Mouse (Mus musculus) liver, embryonic 13.5 days (tissue): ENCODE measurements around the gene Mgrn1. TPM values are rescaled to one million over a fixed set of nuclear protein-coding genes. Genes with fewer than 3 reads are reported as not detected.

Source experiments
- ATAC-seq: fragments of 200-750 bp; cut with Nextera tagmentation; 2 replicates; pipeline ENCODE4 v1.8.0; 2017; ENCODE audit warnings: low read depth, mild to moderate bottlenecking, moderate number of reproducible peaks, moderate library complexity
- DNase-seq: peaks from one replicate; pipeline ENCODE4 v3.0.0; 2022
- H3K27ac ChIP-seq: fragments of 300-500 bp; sonication (generic); 2 replicates; pipeline ENCODE4 v1.5.1; 2015; ENCODE audit warnings: moderate library complexity, mild to moderate bottlenecking, inconsistent platforms
- H3K27me3 ChIP-seq: fragments of 300-500 bp; sonication (generic); 2 replicates; pipeline ENCODE4 v1.6.1; 2015; ENCODE audit warnings: mild to moderate bottlenecking, inconsistent platforms
- H3K36me3 ChIP-seq: fragments of 300-500 bp; sonication (generic); 2 replicates; pipeline ENCODE4 v1.6.1; 2015; ENCODE audit warnings: mild to moderate bottlenecking, inconsistent platforms
- H3K4me1 ChIP-seq: fragments of 300-500 bp; sonication (generic); replicated peaks from 2 replicates; pipeline ENCODE4 v1.6.1; 2015; ENCODE audit warnings: inconsistent platforms
- H3K4me2 ChIP-seq: fragments of 300-500 bp; sonication (generic); 2 replicates; pipeline ENCODE4 v1.6.1; 2015; ENCODE audit warnings: inconsistent platforms, mild to moderate bottlenecking, moderate library complexity
- H3K4me3 ChIP-seq: fragments of 300-500 bp; sonication (generic); replicated peaks from 2 replicates; pipeline ENCODE4 v1.5.1; 2015; ENCODE audit warnings: mild to moderate bottlenecking, inconsistent platforms
- H3K9ac ChIP-seq: fragments of 300-500 bp; sonication (generic); 2 replicates; pipeline ENCODE4 v1.6.1; 2015; ENCODE audit warnings: mild to moderate bottlenecking, inconsistent platforms
- H3K9me3 ChIP-seq: fragments of 300-500 bp; sonication (generic); replicated peaks from 2 replicates; pipeline ENCODE4 v1.6.1; 2016; ENCODE audit warnings: inconsistent platforms
- WGBS: fragments of 180-500 bp; shearing (Covaris S2); methylation state at CpG from one replicate; pipeline ENCODE4 v1.1.7; 2015; ENCODE audit not compliant: insufficient replicate concordance; 5-methylcytosine and 5-hydroxymethylcytosine counted together
- polyA plus RNA-seq: library from polyadenylated mRNA; unstranded; fragments of >200 nt; fragmentation: Nextera tagmentation; extraction: Ambion mirVana; gene quantifications from 2 replicates; pipeline ENCODE4 v1.2.1, GENCODE M21; 2015

Gene Mgrn1
- 22.6 and 24.5 TPM in 2 replicates for polyA plus RNA-seq

DNA sequence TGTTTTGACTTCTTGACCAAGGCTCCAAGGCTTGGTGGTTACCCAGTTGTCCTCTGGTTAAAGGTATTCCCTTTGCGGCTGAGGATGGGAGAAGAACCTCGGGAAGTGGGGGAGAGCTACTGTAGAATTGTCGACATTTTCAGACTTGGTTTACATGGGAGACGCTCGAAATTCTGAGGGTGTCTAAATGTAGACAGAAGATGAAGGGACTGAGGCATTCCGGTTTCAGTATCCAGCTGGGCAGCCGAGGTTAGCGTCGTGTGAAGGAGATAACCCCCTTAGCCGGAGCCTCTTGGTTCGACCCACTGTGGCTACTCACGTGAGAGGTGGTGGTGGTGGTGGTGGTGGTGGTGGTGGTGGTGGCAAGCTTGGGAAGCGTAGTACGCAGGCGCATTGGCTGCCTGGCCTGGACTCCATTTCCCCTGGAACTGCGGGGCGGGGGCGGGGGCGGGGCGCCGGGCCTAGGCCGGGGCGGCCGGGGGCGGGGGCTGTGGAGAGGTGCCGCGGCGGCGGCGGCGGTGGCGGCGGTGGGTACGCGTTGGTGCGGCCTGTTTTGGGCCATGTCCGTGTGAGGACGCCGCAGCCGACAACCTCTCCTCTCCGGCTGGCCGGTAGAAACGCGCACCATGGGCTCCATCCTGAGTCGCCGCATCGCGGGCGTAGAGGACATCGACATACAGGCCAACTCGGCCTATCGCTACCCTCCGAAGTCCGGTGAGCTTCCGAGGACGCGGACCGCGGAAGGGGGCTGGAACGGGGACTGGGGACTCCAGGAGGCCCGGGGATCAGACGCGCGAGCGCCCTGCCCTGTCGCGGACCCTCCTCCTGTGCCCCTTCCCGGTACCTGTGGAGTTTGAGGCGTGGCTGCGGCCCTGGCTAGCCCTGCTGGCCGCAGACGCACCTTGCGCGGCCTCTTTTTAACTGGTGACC is at the start of gene Mgrn1:
Gene Mgrn1, plus strand, starts transcription at position 490 of the 930 bp plus-strand sequence.
- Histone ChIP-seq H3K27me3 (no peaks in the 10 kb centered on the region), H3K4me1 (peaks cover 57% of the 10 kb centered on the region), H3K9ac (peak within 1 kb of the TSS; percentile 86), H3K27ac (peak within 1 kb of the TSS; percentile 83), H3K4me2 (peak within 1 kb of the TSS; percentile 92), H3K9me3 (no peaks in the 10 kb centered on the region), H3K4me3 (peak within 1 kb of the TSS; percentile 81), H3K36me3 (no peaks in the 10 kb centered on the region)
- peak; percentile 84 for ATAC-seq
- peak; percentile 78 for DNase-seq
- WGBS = under 1% methylated on average over 60 of the region's 74 CpGs

DNA sequence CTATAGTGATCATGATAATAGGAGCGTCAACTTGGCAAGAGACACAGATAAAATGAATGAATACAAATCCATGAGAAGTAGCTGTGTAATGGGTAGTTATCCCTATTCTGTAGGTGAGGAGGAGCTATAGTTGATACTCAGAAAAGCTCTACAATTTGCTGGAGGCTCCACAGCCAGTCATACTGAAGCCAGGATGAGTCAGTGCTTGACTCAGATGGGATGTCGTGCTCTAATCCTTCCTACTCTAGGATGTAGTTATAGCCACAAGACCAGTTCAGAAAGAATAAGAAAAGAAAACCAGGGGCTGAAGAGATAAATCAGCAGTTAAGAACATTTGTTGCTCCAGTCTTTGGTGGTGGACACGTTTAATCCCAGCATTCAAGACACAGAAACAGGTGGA is 48.4 kb upstream of the Mgrn1 start:
- WGBS = 65% methylated on average over 3 of the region's 3 CpGs
- Histone ChIP-seq H3K9ac (no peak overlapping the region), H3K27ac (no peak overlapping the region), H3K4me3 (no peak overlapping the region), H3K36me3 (no peaks in the 10 kb centered on the region), H3K4me1 (no peaks in the 10 kb centered on the region), H3K9me3 (no peaks in the 10 kb centered on the region), H3K4me2 (no peak overlapping the region), H3K27me3 (0 out of 2 replicates have a peak, but pooled peaks cover 5% of the 10 kb centered on the region)
- ATAC-seq (no peak), DNase-seq (no peak)

DNA sequence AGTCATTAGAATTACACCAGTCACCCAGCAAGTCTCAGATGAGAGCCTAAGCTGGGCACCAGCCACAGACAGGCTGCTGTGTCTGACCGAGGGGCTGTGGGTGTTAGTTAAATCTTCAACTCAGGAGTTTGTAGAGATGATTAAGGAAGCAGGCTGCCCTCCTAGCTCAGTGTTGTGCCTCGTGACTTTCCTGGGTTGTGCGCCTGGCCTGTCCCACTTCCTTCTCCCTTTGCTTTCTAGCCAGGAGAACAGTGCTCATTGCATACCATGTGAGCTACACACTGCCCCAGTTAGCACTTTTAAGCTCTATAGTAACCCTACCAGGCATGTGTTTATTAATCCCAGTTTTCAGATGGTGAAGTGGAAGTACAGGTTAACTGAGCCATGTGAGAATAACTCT is 46.5 kb upstream of the Mgrn1 start:
- H3K4me3 ChIP-seq = no peak overlapping the region
- no peak overlapping the region for H3K9ac ChIP-seq
- 0 out of 2 replicates have a peak, but pooled peaks cover 5% of the 10 kb centered on the region for H3K27me3 ChIP-seq
- no peaks in the 10 kb centered on the region for H3K36me3 ChIP-seq
- H3K4me1 ChIP-seq = no peaks in the 10 kb centered on the region
- DNase-seq (no peak), ATAC-seq (no peak)
- WGBS = 56% methylated on average over 3 of the region's 3 CpGs
- H3K9me3 ChIP-seq = no peaks in the 10 kb centered on the region
- no peak overlapping the region for H3K27ac ChIP-seq
- H3K4me2 ChIP-seq = no peak overlapping the region

DNA sequence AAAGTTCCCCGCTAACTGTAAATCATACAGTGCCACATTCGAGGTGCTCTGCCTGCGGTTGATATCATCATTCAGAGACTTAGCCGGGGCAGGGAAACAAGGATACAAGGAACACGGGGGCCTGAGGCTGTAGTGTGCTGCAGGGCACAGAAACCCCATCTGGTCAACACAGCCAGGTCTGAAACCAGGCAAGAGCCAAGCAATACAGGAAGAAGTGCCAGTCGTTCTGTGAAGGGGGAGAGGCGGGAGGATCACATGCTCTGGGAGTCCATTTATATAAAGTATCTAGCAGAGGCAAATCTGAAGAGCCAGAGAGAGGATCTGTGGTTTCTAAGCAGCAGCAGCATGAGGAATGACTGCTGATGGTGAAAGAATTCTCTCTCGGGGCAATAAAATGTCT is 45.8 kb upstream of the Mgrn1 start:
- no peak overlapping the region for H3K4me2 ChIP-seq
- H3K4me3 ChIP-seq = no peak overlapping the region
- H3K9me3 ChIP-seq = no peaks in the 10 kb centered on the region
- H3K4me1 ChIP-seq = no peaks in the 10 kb centered on the region
- H3K27me3 ChIP-seq = 0 out of 2 replicates have a peak, but pooled peaks cover 5% of the 10 kb centered on the region
- no peaks in the 10 kb centered on the region for H3K36me3 ChIP-seq
- no peak overlapping the region for H3K9ac ChIP-seq
- H3K27ac ChIP-seq = no peak overlapping the region
- WGBS = 67% methylated on average over 8 of the region's 8 CpGs
- DNase-seq (no peak), ATAC-seq (no peak)

GRCm38 (mm10) chr16:4847041-4847440 is 39.0 kb upstream of the Mgrn1 start:
- ATAC-seq (no peak), DNase-seq (no peak)
- Histone ChIP-seq H3K27me3 (no peaks in the 10 kb centered on the region; the same call in 1 of the 2 replicates), H3K4me3 (no peak overlapping the region), H3K36me3 (no peaks in the 10 kb centered on the region), H3K9ac (no peak overlapping the region), H3K4me1 (no peaks in the 10 kb centered on the region), H3K4me2 (no peak overlapping the region), H3K27ac (no peak overlapping the region), H3K9me3 (no peaks in the 10 kb centered on the region)
- WGBS = 53% methylated on average over 3 of the region's 3 CpGs

DNA sequence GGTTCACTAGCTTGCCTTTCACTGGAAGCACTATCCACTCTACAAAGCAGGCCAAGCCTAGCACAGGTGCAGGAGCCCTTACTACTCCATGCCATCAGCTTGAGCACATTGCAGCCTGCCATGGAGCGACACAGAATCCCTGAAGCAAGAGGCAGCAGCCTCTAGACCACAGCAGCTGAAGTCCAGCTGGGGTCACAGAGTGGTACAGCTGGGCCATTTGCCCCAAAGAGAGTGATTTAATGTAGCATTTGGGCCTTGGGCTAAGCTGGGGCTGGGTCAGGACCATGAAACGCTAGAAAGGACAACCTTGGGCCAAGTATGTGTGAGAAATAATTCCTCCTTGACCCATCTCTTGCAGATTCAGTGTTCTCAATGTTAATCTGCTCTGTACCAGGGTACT is 38.0 kb upstream of the Mgrn1 start:
- WGBS = 71% methylated on average over 2 of the region's 2 CpGs
- Histone ChIP-seq H3K27me3 (no peaks in the 10 kb centered on the region; the same call in 1 of the 2 replicates), H3K9ac (no peak overlapping the region), H3K4me3 (no peak overlapping the region), H3K36me3 (no peaks in the 10 kb centered on the region), H3K4me1 (no peaks in the 10 kb centered on the region), H3K4me2 (no peak overlapping the region), H3K9me3 (no peaks in the 10 kb centered on the region), H3K27ac (no peak overlapping the region)
- DNase-seq (no peak), ATAC-seq (no peak)

DNA sequence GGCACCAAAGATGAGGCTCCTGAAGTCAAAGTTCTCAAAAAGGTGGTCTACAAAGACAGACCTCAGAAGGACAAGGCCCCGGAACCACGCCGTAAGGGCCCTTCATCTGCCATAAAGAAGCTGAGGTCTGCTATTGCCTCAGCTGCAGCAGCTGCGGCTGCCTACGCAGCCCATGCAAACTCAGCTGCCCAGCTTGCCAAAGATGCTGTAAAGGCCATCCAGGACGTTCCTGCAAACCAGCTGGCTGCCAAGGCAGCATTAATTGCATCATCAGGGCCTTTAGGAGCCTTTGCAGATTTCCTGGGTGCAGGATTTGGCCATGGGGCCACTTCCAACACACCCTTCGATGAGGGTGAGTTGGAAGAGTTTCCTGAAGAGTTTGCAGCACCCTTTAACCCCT is 35.7 kb upstream of the Mgrn1 start:
- peaks cover 8% of the 10 kb centered on the region; the same call in 1 of the 2 replicates for H3K27me3 ChIP-seq
- no peak overlapping the region for H3K4me3 ChIP-seq
- no peak overlapping the region for H3K9ac ChIP-seq
- no peak overlapping the region for H3K4me2 ChIP-seq
- no peak for ATAC-seq
- WGBS = 57% methylated on average over 7 of the region's 7 CpGs
- H3K9me3 ChIP-seq = no peaks in the 10 kb centered on the region
- H3K27ac ChIP-seq = no peak overlapping the region
- no peak for DNase-seq
- H3K4me1 ChIP-seq = no peaks in the 10 kb centered on the region
- H3K36me3 ChIP-seq = no peaks in the 10 kb centered on the region

- WGBS = 68% methylated on average over 5 of the region's 5 CpGs
- no peak overlapping the region for H3K27ac ChIP-seq
- H3K4me3 ChIP-seq = no peak overlapping the region
- no peak overlapping the region for H3K9ac ChIP-seq
- H3K36me3 ChIP-seq = no peaks in the 10 kb centered on the region
- no peak for DNase-seq
- no peaks in the 10 kb centered on the region for H3K4me1 ChIP-seq
- no peak for ATAC-seq
- peaks cover 9% of the 10 kb centered on the region; the same call in 1 of the 2 replicates for H3K27me3 ChIP-seq
- no peaks in the 10 kb centered on the region for H3K9me3 ChIP-seq
- no peak overlapping the region for H3K4me2 ChIP-seq
Measured at GRCm38 (mm10) chr16:4850938-4851628, 35.0 kb upstream of the Mgrn1 start.

- Histone ChIP-seq H3K36me3 (no peaks in the 10 kb centered on the region), H3K4me2 (no peak overlapping the region), H3K9me3 (no peaks in the 10 kb centered on the region), H3K27me3 (peaks cover 16% of the 10 kb centered on the region), H3K4me3 (no peak overlapping the region), H3K4me1 (no peaks in the 10 kb centered on the region), H3K9ac (no peak overlapping the region), H3K27ac (no peak overlapping the region)
- 49% methylated on average over 5 of the region's 5 CpGs for WGBS
- DNase-seq (no peak), ATAC-seq (no peak)
Measured at GRCm38 (mm10) chr16:4855046-4855650, 30.9 kb upstream of the Mgrn1 start.

- Histone ChIP-seq H3K36me3 (no peaks in the 10 kb centered on the region), H3K9ac (no peak overlapping the region), H3K4me1 (0 out of 2 replicates have a peak, but pooled peaks cover 7% of the 10 kb centered on the region), H3K4me2 (no peak overlapping the region), H3K9me3 (no peaks in the 10 kb centered on the region), H3K27ac (no peak overlapping the region), H3K27me3 (peaks cover 10% of the 10 kb centered on the region; the same call in 1 of the 2 replicates), H3K4me3 (no peak overlapping the region)
- DNase-seq = no peak
- WGBS = 51% methylated on average over 10 of the region's 10 CpGs
- ATAC-seq = peak; percentile 19; the same call in 1 of the 2 replicates
Measured at GRCm38 (mm10) chr16:4861392-4861791, 24.7 kb upstream of the Mgrn1 start.
